Mouse (Mus musculus) olfactory bulb, adult 2 months (tissue): Measurements from ENCODE around the gene Tjp3.

Source experiments
- CTCF ChIP-seq: fragments of 200-500 bp; IDR thresholded peaks from 2 replicates; pipeline ENCODE4 v1.5.1; 2012; ENCODE audit warnings: low read depth, mild to moderate bottlenecking, low read length, moderate library complexity; ENCODE audit not compliant: insufficient read depth
- POLR2A ChIP-seq: fragments of 200-500 bp; IDR thresholded peaks from 2 replicates; pipeline ENCODE4 v1.6.1; 2012; ENCODE audit warnings: mild to moderate bottlenecking, low read depth, low read length, moderate library complexity; ENCODE audit not compliant: insufficient read depth

GRCm38 (mm10) chr10:81301321-81301720, 9.9 kb upstream of the Tjp3 start:
- TF ChIP-seq POLR2A, result no peak
- no peak for TF ChIP-seq CTCF
